Mouse (Mus musculus) liver, embryonic 11.5 days (tissue): ENCODE measurements around the gene Fgd4. TPM values are rescaled to one million over a fixed set of nuclear protein-coding genes. Genes with fewer than 3 reads are reported as not detected.
"Not testable (repeated sequence)": the region's sequence is repeated elsewhere in the genome, so short reads cannot be mapped to it uniquely, and the experiment has no call there.

Experiments
- ATAC-seq: fragments of 200-750 bp; cut with Nextera tagmentation; replicated peaks from 2 replicates; pipeline ENCODE4 v1.8.0; 2017; ENCODE audit warnings: moderate number of reproducible peaks, mild to moderate bottlenecking, moderate TSS enrichment, moderate library complexity; ENCODE audit not compliant: low FRiP score
- DNase-seq: peaks from one replicate; pipeline ENCODE4 v3.0.0-alpha.2; 2017; ENCODE audit warnings: low spot score
- H3K27ac ChIP-seq: fragments of 300-500 bp; sonication (generic); 2 replicates; pipeline ENCODE4 v1.5.1; 2014; ENCODE audit warnings: mild to moderate bottlenecking, low read depth, low read length, control low read depth
- H3K27me3 ChIP-seq: fragments of 300-500 bp; sonication (generic); replicated peaks from 2 replicates; pipeline ENCODE4 v1.6.1; 2014; ENCODE audit warnings: low read length, mixed read lengths; ENCODE audit not compliant: control insufficient read depth, insufficient read depth
- H3K36me3 ChIP-seq: fragments of 300-500 bp; sonication (generic); 2 replicates; pipeline ENCODE4 v1.6.1; 2014; ENCODE audit warnings: mild to moderate bottlenecking, low read length, moderate library complexity, mixed read lengths; ENCODE audit not compliant: control insufficient read depth, insufficient read depth
- H3K4me1 ChIP-seq: fragments of 300-500 bp; sonication (generic); replicated peaks from 2 replicates; pipeline ENCODE4 v1.6.1; 2014; ENCODE audit warnings: low read length, mixed read lengths; ENCODE audit not compliant: control insufficient read depth, insufficient read depth
- H3K4me2 ChIP-seq: fragments of 300-500 bp; sonication (generic); 2 replicates; pipeline ENCODE4 v1.6.1; 2014; ENCODE audit warnings: mild to moderate bottlenecking, control low read depth, moderate library complexity
- H3K4me3 ChIP-seq: fragments of 300-500 bp; sonication (generic); 2 replicates; pipeline ENCODE4 v1.5.1; 2014; ENCODE audit warnings: low read depth, low read length, control low read depth
- H3K9ac ChIP-seq: fragments of 300-500 bp; sonication (generic); 2 replicates; pipeline ENCODE4 v1.6.1; 2014; ENCODE audit warnings: low read depth, low read length, control low read depth
- H3K9me3 ChIP-seq: fragments of 300-500 bp; sonication (generic); 2 replicates; pipeline ENCODE4 v1.6.1; 2016; ENCODE audit warnings: low read length, inconsistent platforms, mixed read lengths; ENCODE audit not compliant: control insufficient read depth
- WGBS: fragments of 180-500 bp; shearing (Covaris S2); extraction: QIAGEN DNeasy Blood & Tissue Kit; methylation state at CpG from one replicate; pipeline ENCODE4 v1.1.7; 2014; 5-methylcytosine and 5-hydroxymethylcytosine counted together
- polyA plus RNA-seq: library from polyadenylated mRNA; unstranded; fragments of >200 nt; fragmentation: Nextera tagmentation; extraction: Ambion mirVana; gene quantifications from 2 replicates; pipeline ENCODE4 v1.2.1, GENCODE M21; 2014

Fgd4 gene
- polyA plus RNA-seq, 1 experiment from 2014 or later, result 5.0 TPM

DNA sequence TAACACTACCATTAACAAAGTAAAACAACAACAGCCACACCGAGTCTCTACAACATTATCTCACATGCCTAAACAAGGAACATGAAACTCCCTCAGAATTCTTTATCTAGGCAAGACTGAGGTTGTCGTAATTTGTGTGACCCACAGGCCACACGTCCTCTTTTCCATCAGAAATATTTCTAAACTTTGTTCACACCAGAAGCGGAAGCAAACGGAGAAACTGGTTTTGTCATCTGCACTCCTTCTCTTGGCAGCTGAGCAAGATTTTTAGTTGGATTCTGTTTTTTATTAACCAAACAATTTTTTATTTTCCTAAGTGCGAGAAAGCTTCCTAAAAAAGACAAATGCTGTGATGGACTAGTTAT lies 73.6 kb downstream of the Fgd4 start:
- H3K4me3 ChIP-seq, result no peak overlapping the region
- H3K4me1 ChIP-seq, result no peaks in the 10 kb centered on the region
- H3K9ac ChIP-seq, result no peak overlapping the region

DNA sequence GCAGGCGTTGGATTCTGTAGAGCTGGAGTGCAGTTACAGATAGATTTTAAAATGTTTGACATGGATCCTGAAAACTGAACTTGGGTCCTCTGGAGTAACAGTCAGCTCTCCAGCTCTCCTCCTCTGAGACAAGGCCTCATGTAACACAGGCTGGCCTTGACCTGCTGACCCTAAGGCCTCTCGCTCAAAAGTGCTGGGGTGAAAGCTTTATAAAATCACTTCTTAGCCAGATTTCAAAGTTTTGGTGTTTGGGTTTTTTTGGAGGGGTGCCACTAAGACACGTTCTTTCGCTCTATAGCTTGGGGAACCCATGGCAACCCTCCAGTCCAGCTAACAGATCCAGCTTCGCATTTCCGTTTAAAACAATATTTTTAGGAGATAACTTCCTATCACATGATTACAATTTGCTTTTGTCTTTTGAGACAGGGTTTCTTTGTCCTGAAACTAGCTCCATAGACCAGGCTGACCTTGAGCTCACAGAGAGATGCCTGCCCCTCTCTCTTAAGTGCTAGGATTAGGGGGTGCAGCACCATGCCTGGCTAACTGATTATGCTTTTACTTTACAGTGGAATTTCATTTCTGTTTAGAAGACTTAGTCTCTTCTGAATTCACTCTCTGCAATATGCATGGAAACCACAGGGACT lies 74.1 kb downstream of the Fgd4 start:
- H3K27me3 ChIP-seq, result no peaks in the 10 kb centered on the region
- WGBS, result 70% methylated on average over 6 of the region's 6 CpGs
- no peak overlapping the region for H3K27ac ChIP-seq
- H3K36me3 ChIP-seq, result no peaks in the 10 kb centered on the region
- H3K4me2 ChIP-seq, result no peak overlapping the region
- no peaks in the 10 kb centered on the region for H3K4me1 ChIP-seq
- no peak overlapping the region for H3K9ac ChIP-seq
- no peak overlapping the region for H3K4me3 ChIP-seq
- DNase-seq (no peak), ATAC-seq (no peak)
- H3K9me3 ChIP-seq, result no peaks in the 10 kb centered on the region

More for the DNA sequence above, 73.6 kb downstream of the Fgd4 start:
- no peaks in the 10 kb centered on the region for H3K9me3 ChIP-seq
- no peak overlapping the region for H3K27ac ChIP-seq
- no peak for DNase-seq
- ATAC-seq, result no peak
- 50% methylated on average over 6 of the region's 6 CpGs for WGBS
- H3K36me3 ChIP-seq, result no peaks in the 10 kb centered on the region
- H3K4me2 ChIP-seq, result no peak overlapping the region
- no peaks in the 10 kb centered on the region for H3K27me3 ChIP-seq

- Histone ChIP-seq H3K27ac (no peak overlapping the region), H3K9ac (no peak overlapping the region), H3K9me3 (no peaks in the 10 kb centered on the region), H3K4me3 (no peak overlapping the region), H3K4me2 (no peak overlapping the region), H3K27me3 (no peaks in the 10 kb centered on the region), H3K36me3 (no peaks in the 10 kb centered on the region), H3K4me1 (no peaks in the 10 kb centered on the region)
- no peak for DNase-seq
- WGBS, result 58% methylated on average over 3 of the region's 3 CpGs
- ATAC-seq, result no peak
These were observed 75.0 kb downstream of the Fgd4 start for GRCm38 (mm10) chr16:16525266-16525904.

- Histone ChIP-seq H3K4me3 (no peak overlapping the region), H3K27me3 (no peaks in the 10 kb centered on the region), H3K36me3 (no peaks in the 10 kb centered on the region), H3K9ac (no peak overlapping the region), H3K4me2 (no peak overlapping the region), H3K4me1 (no peaks in the 10 kb centered on the region), H3K27ac (no peak overlapping the region), H3K9me3 (no peaks in the 10 kb centered on the region)
- DNase-seq (no peak), ATAC-seq (no peak)
- 90% methylated on average over 2 of the region's 2 CpGs for WGBS
These were observed 76.7 kb downstream of the Fgd4 start for GRCm38 (mm10) chr16:16523632-16524031.

DNA sequence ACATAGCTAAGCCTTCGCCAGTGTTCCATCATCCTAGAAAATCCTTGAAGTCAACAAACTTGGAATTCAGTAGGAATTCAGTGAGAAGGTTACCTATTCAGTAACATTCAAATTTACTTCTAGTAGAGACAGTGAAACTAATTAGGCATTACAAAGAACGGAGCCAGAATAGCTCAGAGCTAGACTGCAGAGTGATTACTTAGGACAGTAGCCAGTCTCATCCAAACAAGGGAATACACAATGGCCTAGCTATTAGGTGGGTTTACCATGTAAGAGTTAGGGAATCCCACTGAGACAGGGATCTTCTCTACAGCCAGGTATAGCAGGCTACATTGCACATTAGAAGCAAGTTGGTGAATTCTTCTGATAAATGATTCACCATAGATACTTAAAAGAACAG lies 77.5 kb downstream of the Fgd4 start:
- H3K27ac ChIP-seq, DNase-seq, H3K9ac ChIP-seq, H3K9me3 ChIP-seq, H3K4me2 ChIP-seq, H3K4me3 ChIP-seq, H3K27me3 ChIP-seq, H3K36me3 ChIP-seq, ATAC-seq, H3K4me1 ChIP-seq: not testable (repeated sequence)
- 68% methylated on average over 2 of the region's 2 CpGs for whole genome bisulfite sequencing

DNA sequence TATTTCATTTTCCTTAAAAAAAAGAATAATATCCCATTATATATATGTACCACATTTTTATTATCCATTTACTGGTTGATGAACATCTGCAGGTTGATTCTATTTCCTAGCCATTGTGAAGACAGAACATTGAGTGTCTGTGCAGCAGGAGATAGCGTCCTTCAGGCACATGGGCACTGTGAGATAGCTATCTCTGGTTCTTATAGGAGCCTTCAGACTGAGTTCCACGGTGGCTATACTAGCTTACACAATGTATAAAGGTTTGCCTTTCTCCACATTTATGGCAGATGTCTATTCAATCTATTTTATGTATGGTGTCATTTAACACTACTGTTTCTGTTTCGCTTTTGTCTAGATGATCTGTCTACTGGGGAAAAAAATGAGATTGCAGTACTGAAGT lies 98.9 kb downstream of the Fgd4 start:
- H3K36me3 ChIP-seq, result no peaks in the 10 kb centered on the region
- no peak for ATAC-seq
- no peak overlapping the region for H3K4me3 ChIP-seq
- H3K27ac ChIP-seq, result no peak overlapping the region
- no peaks in the 10 kb centered on the region for H3K27me3 ChIP-seq
- no peaks in the 10 kb centered on the region for H3K4me1 ChIP-seq
- no peak overlapping the region for H3K4me2 ChIP-seq
- no peaks in the 10 kb centered on the region for H3K9me3 ChIP-seq
- no peak for DNase-seq
- WGBS, result 72% methylated on average over 3 of the region's 3 CpGs
- H3K9ac ChIP-seq, result no peak overlapping the region

DNA sequence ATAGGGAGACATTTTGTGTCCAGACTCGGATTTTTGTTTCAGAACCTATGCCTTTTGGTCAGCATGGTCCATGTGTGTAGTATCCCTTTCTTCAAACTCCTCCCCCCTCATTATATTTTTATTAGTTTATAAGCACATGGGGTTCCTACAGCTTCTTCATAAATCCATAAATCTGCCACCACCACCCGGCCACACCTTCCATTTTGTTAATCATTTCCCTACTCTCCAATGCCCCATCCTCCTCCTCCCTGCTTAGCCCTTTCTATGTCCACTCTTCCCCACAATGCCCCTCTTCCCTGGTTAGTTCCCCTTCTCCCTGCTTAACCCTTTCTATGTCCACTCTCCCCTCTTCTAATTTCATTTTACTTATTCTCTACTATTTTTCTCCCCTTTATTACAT lies 99.4 kb downstream of the Fgd4 start:
- Histone ChIP-seq H3K9ac (no peak overlapping the region), H3K9me3 (no peaks in the 10 kb centered on the region), H3K4me2 (no peak overlapping the region), H3K4me1 (no peaks in the 10 kb centered on the region), H3K36me3 (no peaks in the 10 kb centered on the region), H3K27ac (no peak overlapping the region), H3K27me3 (no peaks in the 10 kb centered on the region), H3K4me3 (no peak overlapping the region)
- WGBS, result 78% methylated on average over 2 of the region's 2 CpGs
- DNase-seq (no peak), ATAC-seq (no peak)

DNA sequence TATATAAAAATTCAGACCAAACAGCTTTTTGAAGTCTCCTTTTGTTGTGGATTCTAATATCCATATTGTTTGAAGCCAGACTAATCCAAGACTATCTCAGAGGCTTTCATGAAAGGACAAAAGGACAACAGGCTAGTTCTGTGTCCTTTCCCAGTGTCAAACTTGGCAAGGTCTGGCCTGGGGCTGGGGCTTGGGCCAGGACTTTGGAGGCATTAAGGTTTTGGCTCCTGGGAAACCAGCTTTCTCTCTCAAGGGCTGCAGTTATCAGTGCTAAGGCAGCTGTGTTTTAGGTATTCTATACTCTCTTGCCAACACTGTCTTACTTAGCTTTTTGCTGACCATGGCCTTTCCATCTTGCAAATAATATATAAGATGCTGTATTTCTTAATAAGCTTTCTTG lies 101.6 kb downstream of the Fgd4 start:
- no peaks in the 10 kb centered on the region for H3K9me3 ChIP-seq
- no peaks in the 10 kb centered on the region for H3K36me3 ChIP-seq
- no peak overlapping the region for H3K9ac ChIP-seq
- H3K4me3 ChIP-seq, result no peak overlapping the region
- H3K27ac ChIP-seq, result no peak overlapping the region
- H3K4me1 ChIP-seq, result no peaks in the 10 kb centered on the region
- H3K4me2 ChIP-seq, result no peak overlapping the region
- no peak for ATAC-seq
- no peaks in the 10 kb centered on the region for H3K27me3 ChIP-seq
- DNase-seq, result no peak

- Histone ChIP-seq H3K4me1 (no peaks in the 10 kb centered on the region), H3K9me3 (no peaks in the 10 kb centered on the region), H3K4me3 (no peak overlapping the region), H3K9ac (no peak overlapping the region), H3K4me2 (no peak overlapping the region), H3K27ac (no peak overlapping the region), H3K36me3 (no peaks in the 10 kb centered on the region), H3K27me3 (no peaks in the 10 kb centered on the region)
- 68% methylated on average over 1 of the region's 1 CpGs for WGBS
- DNase-seq (no peak), ATAC-seq (no peak)
These were observed 114.8 kb downstream of the Fgd4 start for GRCm38 (mm10) chr16:16485523-16486043.
